Mouse (Mus musculus): ENCODE measurements around the gene Sec24c.

The Sec24c gene

DNA sequence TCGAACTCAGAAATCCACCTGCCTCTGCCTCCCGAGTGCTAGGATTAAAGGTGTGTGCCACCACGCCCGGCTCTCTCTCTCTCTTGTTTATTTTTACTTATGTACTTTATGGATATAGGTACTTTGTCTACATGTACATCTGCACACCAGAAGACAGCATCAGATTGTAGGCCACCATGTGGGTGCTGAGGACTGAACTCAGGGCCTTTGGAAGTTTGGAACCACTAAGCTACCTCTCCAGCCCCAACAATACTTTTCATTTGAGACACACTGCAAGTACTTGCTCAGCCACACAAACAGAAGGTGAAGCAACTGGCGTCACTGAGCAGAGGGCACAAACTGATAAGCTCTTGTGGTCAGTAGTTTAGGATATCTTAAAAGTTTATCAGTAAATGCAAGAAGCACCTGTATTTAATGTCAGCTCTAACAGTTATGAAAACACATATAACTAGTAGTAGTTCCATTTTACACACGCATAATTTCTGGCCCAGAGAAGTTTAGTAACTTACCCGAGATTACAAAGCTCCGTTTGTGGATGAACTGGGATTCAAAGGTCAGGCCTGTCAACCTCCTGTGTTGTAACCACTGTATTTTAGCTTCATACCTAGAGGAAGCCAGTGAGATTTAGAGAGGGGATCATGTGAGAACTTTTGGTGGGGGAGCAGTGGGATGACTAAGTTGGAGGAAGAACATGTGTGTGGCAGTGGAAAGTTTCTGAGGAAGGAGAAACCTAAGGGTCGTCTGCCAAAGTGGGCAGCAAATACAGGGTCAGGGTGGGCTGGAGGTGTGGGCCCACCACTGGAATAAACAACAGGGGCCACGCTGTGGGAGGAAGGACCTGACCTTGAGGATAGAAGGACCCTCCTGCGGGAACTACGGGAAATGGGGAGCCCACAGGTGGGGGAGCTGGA, 59.2 kb downstream of the Sec24c start:
- in situ Hi-C loops (cut with MboI, MseI) = no loop called here

DNA sequence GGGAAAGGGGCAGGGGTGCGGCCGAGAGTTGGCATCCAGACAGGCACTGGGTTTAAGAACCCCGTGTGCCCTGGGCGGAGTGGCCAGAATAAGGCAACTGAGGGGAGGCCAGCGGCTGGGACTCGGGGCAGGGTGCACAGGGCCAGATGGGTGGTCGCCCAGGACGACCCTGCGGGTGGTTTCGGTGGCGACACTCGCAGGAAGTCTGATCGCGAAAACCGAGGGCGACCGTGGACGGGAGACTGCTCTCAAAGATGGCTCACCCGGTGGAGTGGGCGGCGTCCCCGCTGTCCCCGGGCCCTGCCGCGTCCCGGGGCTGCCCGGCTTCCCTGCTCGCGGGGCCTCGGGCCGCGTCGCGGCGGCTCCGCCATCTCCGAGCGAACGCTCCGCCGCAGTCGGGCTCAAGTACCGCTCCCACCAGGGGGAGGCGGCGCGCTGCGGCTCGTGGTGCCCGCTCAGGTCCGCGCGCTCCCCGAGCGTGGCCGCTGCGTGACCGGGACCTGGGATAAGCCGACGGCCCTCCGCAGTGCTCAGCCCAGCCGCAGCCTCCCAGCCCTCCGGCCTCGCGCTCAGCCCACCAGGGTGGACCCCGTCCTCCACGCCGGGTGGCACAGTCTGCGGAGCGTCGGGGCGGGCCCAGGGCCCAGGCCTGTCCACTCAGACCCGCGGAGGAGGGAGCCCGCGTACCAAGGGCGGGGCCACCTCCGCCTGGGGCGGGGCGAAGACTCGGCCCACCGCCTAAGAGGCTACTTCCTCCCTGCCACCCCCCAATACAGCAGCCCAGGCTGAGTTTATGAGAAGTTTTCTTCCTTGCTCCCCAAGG, 60.1 kb downstream of the Sec24c start, which contains the start of gene Ndst2:
TSS of gene Ndst2 (minus strand) at position 611 of the 823 bp plus-strand sequence.
- in situ Hi-C loops (cut with MboI, MseI) = no loop called here

DNA sequence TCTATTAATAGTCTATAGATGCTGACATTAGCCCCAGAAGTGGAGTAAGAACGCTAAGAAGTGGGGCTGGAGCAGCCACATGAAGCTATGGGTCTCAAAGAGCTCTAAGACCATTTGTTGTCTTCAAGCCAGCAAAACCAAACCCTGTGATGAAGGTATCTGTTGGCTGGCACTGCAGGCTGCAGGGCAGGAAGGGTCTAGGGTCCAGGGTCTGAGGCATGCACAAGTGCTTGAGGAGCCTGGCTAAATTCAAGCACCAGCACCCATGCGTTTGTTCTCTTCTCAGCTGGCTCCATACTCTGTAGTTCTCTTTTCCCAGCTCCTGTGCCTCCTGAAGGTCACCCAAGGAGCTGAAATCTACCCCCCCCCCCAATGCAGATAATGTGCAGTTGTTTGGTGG, 60.9 kb downstream of the Sec24c start:
- in situ Hi-C loops (cut with MboI, MseI) = no loop called here

DNA sequence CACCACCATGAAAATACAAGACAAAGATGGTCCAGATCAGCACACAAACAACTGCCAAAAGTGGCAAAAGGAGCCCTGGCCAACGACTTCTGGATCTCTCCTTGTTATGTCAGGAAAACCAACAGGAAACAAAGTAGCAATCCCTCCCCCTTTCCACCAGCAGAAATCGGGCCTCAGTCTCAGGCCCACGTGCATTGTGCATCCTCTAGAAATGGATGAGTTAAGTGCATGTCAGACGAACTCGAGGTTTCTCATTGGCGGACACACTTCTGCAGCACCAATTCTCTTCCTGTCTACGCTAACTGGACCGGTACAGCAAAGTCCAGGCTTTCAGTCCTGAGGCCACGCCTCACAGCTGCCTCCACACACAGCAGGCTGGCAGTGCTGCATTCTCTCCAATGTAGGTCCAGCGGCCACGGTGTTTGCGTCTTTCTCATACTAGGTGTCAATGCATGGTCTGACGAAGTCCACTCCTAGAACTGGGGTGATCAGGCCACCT, 61.8 kb downstream of the Sec24c start:
- in situ Hi-C loops (cut with MboI, MseI) = no loop called here

DNA sequence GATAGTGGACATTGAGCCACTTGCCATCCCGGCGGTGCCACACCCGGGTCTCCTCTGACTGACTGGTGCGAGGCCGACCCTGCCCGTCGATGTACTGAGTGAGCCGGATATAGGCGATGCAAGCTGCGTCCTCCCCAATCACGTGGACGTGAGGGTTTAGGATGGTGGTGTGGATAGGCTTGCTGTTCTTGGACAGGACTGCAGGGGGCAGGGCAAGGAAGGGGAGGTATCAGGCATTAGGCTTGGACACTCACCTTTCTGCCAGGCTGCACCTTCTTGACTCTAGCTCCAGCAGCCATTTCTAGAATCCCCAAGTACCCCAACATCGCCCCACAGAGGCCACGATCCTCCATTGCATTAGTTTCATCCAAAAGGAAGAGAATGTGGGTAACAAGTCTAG, 63.2 kb downstream of the Sec24c start:
- in situ Hi-C loops (cut with MboI, MseI) = no loop called here

DNA sequence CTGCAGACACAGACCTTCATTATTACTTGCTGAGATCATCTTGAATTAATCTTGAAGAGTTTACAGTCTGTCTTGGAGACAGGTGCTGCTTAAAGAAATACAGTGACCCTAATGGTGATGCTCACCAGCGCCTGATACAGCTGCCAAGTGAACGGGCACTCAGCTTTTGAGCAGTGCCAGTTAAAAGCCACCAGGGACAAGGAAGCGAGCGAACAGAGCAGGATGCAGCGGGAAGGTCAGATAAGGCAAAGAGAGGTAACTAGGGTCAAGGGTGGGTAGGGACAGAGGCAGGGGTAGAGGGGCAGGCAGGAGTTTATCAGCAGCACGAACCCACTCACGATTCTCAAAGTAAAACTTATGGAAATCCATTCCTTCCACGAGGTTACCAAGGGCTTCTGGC, 64.4 kb downstream of the Sec24c start:
- in situ Hi-C loops (cut with MboI, MseI) = no loop called here

DNA sequence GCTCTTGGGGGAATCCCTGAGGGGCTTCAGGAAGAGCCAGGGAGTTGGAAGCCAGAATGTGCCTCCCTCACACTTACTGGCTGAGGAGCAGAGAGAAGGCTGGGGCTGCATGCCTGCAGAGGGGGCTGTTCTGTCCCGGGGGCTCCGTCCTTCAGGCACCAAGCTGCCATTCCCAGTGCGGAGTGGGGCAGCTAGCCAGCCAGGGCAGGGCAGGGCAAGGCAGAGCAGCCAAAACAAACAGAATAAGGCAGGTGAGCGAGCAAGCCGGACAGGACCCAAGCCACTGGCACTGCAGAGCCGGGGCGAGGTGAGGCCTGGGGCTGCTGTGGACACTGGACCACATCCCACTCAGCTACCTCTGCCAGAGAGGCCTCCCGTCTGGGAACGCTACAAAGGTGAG, 67.2 kb downstream of the Sec24c start:
- in situ Hi-C loops (cut with MboI, MseI) = no loop called here

DNA sequence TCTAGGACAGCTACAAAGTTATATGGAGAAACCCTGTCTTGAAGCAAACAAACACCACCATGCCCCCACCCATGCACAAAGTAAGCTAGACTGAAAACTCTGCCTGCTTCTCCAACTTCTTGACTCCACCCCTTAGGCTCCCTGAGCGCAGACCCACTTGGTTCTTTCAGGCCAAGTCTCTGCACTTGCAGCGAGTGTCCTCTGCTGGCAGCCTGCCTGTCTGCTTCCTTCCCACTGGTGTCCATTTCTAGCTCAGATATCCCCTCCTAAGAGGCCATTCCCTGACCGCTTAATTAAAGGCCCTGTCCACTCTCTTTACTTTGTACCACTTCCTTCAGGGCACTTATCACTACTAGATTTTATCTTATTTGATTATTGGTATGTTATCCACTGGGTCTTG, 69.5 kb downstream of the Sec24c start:
- in situ Hi-C loops (cut with MboI, MseI) = no loop called here

Measured in T-helper 17 cell (primary cell).